Mouse (Mus musculus) gastrocnemius, postnatal 36 days (tissue): ENCODE data around the gene Ryk. TPM values are rescaled to one million over a fixed set of nuclear protein-coding genes. Genes with fewer than 3 reads are reported as not detected.
"Not testable (repeated sequence)": the region's sequence is repeated elsewhere in the genome, so short reads cannot be mapped to it uniquely, and the experiment has no call there.

Source experiments
- DNase-seq, 2 experiments: peaks; one replicate each; pipeline ENCODE4 v3.0.0; 2022
- intact Hi-C: fragments of 180-260 bp; cut with DNase I; formaldehyde crosslinking; loops from one replicate; pipeline ENCODE4 v1.15.1; 2025
- total RNA-seq, 2 experiments: library from RNA; stranded (reverse); gene quantifications; 2 replicates each; pipeline ENCODE4 v1.2.3; 2021

Ryk gene
- total RNA-seq, 2 experiments from 2014 or later: 40.7 to 46.7 TPM

DNA sequence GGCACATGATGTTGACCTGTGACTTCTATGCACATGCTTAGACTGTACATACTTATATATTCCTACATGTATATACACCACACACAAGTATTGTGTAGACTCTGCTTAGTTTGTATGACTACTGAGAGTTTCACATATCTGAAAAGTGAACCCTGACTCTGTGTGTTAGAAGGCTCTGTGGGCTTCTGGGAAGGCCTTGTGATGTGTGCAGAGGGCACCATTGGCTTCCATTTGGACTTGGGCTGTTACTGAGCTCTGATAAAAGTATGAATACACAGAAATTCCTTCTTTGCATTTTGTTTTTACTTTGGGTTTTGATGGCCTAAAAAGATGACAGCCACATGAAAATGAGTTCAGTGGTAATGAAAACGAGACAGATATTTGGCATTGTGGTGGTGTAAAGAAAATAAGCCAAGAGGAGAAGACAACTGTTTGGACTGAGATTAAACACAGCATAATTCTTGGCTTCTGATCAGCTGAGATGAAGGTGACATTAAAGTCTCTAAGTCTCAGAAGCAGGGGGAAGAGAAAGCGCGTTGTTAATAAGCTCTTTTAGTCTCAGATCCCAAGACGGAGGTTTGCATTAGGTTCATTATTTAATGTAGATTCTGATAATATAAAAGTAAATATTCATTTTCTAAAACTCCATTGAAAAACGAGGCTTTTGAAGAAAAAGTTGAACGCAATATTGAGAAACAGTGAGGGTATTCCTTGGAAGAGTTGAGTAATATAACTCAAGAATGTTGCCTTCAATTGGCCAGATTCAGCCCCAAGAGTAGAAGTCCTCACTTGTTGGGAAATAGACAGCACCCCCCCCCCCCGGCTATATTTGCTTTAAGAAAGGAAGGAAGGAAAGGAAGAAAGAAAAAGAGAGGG, 58.0 kb downstream of the Ryk start:
- DNase-seq: no peak
- intact Hi-C loops: no loop called here

DNA sequence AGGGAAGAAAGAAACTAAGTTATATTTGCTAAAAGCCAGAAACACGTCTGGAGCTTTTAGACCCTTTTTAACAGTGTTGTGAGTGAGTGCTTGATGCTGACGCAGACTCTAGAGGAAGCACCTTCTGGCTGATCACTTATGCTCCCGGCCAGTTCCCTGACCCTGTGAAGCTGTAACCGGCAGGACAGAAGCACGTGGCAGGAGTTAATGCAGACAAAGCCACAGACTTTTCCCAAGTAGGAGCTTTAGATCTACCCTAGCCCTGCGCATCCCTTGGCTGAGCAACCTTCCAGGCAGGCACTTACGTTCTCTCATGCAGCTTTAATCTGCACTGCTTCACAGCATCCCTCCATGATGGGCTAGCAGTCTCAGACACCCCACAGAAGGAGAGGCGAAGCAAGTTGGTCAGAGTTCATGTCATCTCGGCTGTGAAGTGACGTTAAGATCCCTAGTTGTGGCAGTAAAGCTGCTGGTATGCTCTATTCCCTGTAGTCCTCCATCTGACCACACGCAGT, 58.7 kb downstream of the Ryk start:
- intact Hi-C loops: no loop called here
- DNase-seq: no peak

DNA sequence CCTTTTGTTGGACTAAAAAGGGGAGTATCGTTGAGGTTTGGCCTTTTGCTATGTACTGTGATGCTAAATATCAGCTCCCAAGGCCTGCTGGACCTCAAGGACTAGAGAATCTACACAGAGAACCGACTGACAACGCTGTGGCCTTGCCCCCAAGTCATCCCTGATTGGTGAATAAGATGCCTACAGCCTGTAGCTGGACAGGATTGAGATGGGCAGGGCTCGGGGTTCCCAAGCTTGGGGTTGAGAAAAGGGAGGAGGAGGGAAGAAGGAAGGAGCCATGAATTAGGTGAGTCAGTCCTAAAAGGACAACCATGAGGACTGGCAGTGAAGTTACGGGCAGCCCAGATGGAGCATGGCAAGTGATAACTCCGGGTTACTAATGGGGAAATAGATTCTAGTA, 65.2 kb downstream of the Ryk start:
- intact Hi-C loops: no loop called here
- no peak for DNase-seq

DNA sequence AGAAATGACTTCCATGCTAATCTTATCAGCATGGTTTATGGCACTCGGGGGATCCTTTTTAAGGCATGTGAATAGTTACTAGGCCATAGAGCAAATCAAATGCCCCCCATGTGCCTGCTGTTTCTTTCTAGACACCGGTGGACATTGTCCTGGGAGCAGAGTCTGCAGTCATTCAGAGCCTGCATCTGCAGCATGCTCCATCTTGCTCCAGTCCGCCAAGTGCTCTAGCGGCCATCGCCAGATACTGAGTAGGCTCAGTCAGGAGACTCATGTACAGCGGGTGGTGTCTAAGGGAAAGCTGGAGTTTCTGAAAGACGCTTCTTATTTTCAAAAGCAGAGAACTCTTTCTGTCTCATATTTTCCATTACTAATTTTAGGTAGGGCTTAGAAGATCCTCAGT, 67.6 kb downstream of the Ryk start:
- intact Hi-C loops: no loop called here

DNA sequence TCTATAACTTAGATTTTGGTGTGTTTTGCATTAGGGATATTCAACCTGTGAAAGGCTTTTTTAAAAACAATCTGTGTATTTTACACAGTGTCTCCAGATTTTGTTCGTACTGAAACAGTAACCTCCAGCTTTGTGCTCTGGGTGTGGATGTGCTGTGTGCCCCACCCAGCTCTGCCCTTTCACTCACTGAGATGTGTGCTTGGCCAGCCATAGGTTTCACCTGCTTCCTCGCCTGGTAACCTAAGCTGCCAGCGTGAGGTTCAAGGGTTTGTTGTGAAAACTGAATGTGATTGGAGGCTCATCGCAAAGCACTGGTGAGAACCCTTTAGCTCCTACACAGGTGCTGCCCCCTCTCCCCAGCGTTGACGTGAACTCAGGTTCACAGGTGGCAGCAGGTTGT, 70.2 kb downstream of the Ryk start:
- no peak for DNase-seq
- intact Hi-C loops: no loop called here

More for the DNA sequence above, 67.6 kb downstream of the Ryk start:
- no peak for DNase-seq

DNA sequence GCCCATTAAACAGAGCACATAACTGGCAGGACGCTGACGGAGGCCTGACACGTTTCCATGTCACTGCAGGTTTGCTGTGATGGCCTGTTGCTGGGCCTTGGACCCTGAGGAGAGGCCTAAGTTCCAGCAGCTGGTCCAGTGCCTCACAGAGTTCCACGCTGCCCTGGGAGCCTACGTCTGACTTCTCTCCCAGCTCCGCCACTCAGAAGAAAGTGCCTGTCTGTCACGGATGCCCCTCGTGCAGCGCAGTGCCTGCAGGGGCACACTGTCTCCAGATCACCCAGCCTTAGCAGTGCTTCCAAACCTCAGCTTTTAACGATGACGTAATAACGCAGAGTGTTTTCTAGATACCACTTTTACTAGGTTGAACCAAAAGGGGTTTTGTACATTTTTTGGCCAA, 72.1 kb downstream of the Ryk start:
- intact Hi-C loops: no loop called here
- no peak for DNase-seq

DNA sequence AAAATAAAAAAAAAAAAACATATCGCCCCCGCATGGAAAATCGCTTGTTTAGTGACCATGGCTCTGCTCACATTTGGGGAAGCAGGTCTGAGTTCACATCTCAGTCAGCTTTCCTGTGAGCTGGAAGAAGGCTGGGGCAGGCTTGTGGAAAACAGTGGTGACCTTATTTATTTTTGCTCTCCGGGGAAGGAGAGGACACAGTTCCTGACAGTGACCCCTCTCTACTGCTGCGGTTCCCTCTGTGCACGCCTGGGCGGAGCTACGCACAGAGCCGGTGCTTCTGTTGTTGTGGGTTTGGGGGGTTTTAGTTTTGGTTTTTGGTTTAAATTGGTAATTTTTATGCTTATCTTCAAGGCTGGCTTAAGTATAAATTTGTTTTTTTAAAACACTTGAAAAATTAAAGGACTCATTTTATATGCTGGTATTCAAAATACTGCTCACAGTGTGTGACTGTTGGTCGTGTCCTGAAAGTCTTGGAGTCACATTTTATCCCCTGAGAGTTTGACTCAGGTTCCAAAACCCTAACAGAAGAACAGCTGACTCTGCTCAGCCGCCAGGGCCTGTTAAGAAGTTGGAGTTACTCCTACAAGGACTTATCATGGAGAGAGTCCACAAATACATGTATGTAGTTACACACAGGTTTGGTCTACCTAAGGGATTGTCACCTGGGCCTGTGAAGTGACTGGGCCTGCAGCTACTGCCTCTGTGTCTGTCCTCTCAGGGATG, 73.0 kb downstream of the Ryk start:
- no peak for DNase-seq
- intact Hi-C loops: no loop called here

DNA sequence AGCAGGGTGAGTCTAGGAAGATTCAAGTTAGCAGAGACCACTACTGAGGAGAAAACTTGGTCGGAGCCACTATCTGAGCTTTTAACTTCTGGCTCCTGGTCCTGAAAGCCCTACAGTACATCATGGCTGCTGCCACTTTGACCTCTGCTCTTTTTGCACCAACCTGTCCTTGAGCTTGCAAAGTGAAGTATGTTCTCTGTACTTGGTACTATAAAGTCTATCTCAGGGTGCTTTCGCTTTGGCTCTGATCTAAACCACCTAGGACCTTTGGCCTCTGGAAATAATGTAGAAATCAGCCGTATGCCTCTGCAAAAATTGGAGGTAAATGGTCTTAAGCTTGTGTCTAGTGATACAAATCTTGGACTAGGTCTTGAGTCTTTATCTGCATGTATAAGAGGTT, 76.8 kb downstream of the Ryk start:
- DNase-seq: no peak
- intact Hi-C loops: no loop called here

DNA sequence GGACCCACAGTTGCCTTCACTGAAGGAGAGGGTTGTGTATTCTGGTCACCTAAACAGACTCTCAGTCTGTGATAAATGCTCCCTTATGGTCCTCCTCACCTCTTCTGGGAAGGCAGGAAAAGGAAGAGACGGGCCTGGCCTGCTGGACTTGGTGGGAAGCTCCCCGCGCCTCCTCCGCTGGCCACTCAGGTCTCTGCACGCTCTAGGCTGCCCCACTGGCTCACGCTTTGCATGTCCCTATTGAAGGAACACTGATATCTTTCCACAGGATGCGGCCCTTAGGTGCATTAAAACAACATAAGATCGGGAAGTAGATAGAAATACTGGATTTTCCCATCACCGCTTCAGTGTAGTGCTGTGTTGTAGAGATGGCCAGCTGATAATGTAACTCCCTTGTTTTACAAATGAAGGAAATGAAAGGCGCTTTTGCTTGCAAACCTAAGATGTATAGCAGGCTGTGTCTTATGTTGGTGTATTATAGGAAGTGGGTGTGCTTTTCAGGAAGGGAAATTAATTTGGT, 77.9 kb downstream of the Ryk start:
- intact Hi-C loops: no loop called here
- no peak for DNase-seq

DNA sequence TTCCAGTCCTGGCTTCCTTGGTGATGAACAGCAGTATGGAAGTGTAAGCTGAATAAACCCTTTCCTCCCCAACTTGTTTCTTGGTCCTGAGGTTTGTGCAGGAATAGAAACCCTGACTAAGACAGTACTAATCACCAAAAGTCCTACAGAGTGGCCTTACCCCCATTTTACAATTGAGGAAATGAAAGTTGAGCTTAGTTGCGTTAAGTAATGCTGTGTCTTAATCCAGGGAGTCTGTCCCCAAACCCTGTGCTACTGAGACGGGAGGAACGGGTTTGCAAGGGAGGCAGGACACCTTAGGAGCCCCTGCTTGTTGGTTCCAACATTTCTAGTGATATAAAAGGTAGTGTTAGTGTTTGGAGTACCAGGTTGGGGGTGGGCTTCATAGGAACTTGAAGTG, 78.9 kb downstream of the Ryk start:
- DNase-seq, intact Hi-C loops: not testable (repeated sequence)

DNA sequence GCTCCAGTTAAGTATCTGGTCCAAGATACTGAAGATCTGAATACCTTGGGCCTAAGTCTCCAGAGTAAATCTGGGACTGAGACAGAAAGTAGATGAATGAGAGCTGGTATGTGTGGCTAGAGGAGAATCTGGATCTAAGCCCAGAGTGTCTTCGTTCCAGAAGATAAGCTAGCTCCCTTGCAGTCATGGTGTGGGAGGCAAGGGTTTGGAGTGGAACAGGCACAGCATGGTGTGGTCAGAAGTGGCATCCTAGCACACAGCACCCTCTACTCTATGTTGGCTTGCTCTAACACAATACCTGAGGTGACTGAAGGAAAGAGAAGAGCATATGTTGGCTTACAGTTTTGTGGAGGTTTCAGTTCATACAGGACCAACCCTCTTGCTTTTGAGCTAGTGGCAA, 79.9 kb downstream of the Ryk start:
- intact Hi-C loops: no loop called here
- no peak for DNase-seq

DNA sequence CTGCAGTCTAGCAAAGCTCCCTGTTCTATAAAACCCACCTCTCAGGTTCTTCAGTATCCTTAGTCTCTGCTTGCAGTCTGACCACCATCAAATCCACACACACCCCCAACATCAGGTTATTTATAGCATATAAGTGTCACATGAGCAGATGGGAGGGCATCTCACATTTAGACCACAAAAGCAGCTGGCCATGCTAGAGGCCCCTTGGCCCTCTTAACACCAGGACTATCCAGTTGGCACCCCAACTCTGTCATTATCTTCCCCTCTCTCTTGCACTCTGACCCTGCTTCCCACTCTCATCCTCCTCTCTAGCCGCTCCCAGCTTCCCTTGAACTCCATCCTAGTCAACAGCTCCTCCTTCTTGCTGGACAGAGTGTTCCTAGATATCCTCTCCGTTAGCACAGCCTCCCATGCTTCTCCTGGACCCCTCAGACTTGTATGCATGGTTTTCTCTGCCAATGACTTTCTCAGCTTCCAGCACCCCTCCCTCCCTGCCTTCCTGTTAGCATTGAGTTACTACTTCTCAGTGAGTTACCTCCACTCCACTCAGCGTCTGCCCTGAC, 80.7 kb downstream of the Ryk start:
- intact Hi-C loops: no loop called here
- no peak for DNase-seq

DNA sequence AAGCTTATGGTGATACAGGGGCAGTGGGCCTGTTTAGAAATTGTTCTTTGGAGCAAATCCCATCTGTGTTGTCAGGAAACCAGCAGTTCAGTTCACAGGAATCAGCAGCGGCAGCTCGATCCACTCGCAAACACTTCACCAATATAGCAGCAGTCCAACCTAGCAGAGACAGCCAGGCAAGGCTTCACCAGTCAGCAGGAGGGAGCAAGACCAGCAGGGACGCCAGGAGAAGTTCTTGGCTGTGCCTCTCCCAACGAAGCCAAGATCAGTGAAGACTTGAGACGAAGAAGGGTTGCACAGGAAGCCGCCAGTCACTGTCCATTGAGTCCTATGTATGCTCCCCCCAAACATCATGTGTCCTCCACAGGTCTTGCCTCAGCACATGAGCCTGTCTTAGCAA, 81.4 kb downstream of the Ryk start:
- DNase-seq: no peak
- intact Hi-C loops: no loop called here

DNA sequence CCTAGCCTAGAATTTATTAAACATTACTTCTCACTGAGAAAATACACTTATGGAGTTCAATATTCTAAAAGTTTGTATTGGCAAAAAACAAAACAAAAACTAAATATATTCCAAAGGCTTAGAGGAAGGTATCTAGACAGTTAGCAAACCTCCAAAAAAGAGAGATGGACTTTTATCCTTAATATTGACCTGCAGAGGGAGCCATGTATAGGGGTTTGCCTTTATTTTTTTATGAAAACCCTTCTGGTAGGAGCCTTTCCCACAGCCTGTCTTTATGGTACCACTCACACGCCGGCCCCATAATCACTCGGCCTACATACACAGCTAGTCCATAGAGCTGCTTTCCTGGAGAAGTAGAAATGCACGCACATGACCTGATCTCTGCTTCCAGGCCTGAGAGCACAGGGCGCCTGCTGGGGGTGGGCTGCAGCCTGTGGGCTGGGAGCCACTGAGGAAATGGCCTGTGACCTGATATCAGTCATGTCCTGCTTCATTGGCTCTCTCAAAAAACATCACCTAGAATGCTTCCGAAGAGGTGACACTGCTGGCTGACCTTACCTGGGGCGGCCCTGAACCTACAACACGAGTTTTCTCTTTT, 82.9 kb downstream of the Ryk start:
- intact Hi-C loops: no loop called here
- DNase-seq: no peak

DNA sequence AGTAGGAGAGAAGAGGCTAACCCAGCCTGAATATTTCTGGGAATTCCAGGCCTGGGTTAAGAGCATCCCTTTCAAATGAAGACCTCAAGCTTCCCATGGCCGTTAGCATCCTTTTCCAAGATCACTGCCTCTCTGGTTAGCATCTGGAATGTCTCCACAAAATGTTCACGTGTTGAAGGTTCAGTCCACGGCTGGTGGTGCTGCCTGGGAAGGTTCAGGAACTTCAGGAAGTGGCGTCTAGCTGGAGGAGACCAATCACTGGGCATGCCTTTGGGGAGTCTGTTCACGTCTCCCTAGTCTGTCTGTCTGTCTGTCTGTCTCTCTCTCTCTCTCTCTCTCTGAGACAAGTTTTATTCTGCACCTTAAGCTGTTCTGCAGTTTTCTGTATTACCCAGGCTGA, 84.8 kb downstream of the Ryk start:
- no peak for DNase-seq
- intact Hi-C loops: no loop called here

DNA sequence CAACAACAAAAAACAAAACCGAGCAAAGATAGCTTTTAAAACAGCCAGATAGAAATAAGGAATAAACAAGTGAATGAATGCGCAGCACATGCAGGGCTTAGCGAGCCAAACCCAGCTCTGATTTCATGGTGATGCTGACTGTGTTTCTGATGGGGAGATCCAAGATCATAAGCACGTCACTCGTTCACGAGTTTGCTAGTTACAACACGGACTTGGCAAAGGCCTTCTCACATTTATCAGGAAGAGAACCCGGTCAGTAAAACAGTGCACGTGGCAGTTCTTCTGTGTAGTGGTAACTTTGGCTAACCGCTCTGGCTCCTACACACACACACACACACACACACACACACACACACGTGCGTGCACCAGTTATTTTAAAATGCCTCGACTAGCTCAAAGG, 87.1 kb downstream of the Ryk start:
- DNase-seq: no peak
- intact Hi-C loops: no loop called here

DNA sequence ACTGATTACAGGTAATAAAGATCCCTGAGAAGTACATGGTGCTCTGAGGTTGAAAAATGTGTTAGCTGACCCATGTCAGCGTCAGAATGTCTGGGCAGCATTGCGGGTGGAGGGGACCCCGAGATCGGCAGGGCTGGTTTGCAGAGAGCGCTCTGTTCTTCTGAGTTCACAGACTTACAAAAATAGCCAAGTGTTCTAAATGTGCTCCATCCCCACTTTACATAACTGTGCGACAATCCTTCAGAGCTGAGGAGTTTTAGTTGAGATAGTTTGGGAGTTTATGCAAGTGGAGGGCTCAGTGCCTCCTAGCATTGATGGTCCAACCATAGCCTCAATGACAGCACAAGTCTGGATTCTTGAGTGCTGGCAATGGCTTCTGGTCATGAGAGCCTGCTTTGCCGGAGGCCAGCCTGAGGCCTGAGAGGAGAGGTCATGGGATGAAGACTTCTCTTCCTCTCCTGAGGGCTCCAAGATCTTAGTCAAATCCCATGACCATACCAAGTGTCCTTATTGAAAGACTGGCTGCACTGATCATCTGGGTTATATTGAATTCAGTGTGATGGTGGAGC, 88.2 kb downstream of the Ryk start:
- intact Hi-C loops: no loop called here
- DNase-seq: no peak

DNA sequence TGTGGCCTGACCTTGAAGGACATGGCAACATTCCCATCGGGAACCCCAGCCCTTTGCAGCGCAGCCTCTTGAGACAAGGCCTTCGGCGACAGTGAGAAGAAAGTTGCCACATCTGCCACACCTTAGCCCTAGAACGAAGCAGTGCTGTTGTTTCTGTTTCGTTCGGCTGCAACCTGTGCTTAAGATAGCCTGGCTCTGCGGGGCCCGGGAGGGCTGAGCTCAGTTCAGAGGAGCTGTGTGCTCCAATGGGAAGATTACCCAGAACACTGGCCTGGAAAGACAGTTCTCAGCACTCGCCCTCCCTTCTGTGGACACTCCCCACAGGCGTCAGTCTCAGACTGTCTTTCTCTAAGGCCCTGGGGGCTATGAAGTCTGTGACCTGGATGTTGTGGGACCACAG, 89.1 kb downstream of the Ryk start:
- DNase-seq: no peak
- intact Hi-C loops: no loop called here

DNA sequence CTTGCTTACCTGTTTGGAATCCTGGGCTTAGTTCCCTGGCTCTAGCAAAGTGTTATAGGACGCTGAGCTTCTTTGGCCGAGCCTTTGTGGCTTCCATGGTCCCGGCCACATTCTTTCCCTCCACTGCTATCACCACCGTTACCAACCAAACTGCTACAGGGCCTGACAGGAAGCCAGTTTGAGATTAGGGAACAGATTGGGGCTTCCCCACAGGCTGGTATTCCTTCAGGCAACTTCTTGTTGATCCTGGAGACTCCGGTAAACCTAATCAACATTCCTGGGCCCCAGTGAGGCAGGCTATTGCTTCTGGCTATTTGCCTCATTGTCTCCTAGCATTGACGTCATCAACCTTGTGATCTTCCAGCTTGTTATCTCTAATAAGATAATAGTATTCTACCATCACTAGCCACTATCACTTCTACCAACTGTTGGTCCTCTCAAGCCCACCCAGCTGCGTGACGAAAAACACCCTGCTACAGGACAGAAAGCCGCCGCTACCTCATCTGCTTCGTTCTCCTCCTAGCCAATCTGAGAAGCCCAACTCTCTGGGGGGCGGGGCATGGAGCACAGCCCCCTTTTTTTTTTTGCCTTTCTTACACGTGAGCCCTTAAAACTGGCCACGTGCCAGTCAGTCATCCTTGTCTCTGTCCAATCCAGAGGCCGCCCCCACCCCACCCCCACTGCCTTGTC, 90.1 kb downstream of the Ryk start:
- intact Hi-C loops: no loop called here
- no peak for DNase-seq

DNA sequence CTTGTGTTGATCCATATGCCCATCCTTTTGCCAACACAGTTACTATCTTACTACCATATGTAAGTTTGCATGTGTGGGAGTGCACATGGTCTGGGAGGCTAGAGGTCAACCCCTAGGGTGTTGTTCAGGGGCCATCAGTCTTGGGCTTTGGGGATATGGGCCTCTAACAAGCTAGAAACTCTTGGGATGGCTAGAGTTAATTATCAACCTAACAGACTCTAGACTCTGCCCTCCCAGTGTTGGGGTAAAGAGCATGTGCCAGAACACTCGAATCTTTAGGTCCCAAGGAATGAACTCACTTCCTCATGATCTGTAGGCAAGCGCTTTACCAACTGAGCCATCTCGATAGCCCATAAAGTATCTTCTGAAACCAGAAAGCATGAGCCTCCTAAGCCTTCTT, 91.4 kb downstream of the Ryk start:
- no peak for DNase-seq
- intact Hi-C loops: no loop called here
